Mouse (Mus musculus): ENCODE data around the gene Tgif2. TPM values are rescaled to one million over a fixed set of nuclear protein-coding genes. Genes with fewer than 3 reads are reported as not detected.
"Not testable (repeated sequence)": the region's sequence is repeated elsewhere in the genome, so short reads cannot be mapped to it uniquely, and the experiment has no call there.

Tgif2 gene
- polyA plus RNA-seq, 1 experiment from 2014 or later: 48.0 TPM

DNA sequence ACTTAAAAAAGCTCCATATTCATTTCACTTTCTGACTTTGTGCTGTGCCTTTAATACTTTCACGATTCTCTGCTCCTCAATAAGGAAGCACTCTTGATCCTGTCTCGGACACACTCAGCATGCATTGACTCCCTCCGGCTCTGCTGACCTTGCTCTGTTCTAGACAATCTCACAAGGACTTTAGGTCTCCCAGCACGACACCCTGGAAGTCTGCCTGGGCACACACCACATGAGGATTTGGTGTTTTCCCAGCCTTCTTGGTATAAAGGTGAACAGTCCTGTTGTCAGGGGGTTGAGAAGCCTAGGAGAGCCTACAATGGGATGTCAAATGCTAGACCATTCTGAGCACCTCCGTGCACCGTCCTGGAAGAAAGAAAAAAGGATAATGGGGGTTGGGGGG lies 53.0 kb downstream of the Tgif2 start:
- no peak overlapping the region for H3K4me2 ChIP-seq (ENCODE audit: low read length)
- DNase-seq (ENCODE audit: low spot score) (no peak), ATAC-seq (no peak)
- H3K27me3 ChIP-seq (replicated peaks; ENCODE audit: control insufficient read depth, insufficient read depth, low read length): no peaks in the 10 kb centered on the region
- H3K4me3 ChIP-seq (ENCODE audit: low read depth, low read length): no peak overlapping the region
- no peaks in the 10 kb centered on the region for H3K9me3 ChIP-seq (replicated peaks; ENCODE audit: control insufficient read depth, low read length)
- H3K9ac ChIP-seq (ENCODE audit: low read length): no peak overlapping the region
- 74% methylated on average over 6 of the region's 6 CpGs for WGBS
- no peak overlapping the region for H3K27ac ChIP-seq (ENCODE audit: low read depth, low read length)
- H3K4me1 ChIP-seq (ENCODE audit: control insufficient read depth, insufficient read depth, low read length): no peaks in the 10 kb centered on the region
- H3K36me3 ChIP-seq (ENCODE audit: control insufficient read depth, insufficient read depth, low read length): no peaks in the 10 kb centered on the region

DNA sequence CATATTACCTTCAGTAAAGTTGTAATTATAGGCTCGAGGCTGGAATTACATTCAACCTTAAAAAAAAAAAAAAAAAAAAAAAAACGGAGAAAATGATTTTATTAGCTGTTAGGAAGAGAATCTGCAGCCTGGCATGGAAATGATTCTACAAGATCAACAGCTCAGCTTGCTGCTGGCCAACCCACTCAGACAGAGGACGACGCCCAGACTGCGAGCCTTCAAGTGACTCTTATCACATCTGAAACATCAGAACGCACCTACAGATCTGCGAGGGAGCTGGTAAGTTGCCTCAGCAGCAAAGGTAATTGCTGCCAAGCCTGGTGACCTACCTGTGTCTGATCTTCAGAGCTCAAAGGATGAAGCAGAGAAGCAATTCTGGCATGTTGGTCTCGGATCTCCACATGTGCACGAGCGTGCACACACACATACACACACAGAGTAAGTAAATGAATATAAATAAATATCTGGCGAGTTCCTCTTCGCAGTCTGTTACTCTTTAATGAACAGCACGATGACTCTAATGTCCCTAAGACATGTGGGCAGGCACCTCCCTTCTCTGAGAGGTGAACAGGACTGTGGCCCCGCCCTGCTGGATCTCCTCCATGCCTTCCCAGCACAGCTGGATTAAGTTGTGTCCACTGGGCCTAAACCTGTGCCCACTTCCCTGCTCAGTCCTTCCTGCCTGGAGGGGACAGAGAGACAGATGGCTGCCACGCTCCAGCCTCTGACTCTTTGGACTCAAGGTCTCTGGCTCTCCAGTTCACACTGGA lies 54.9 kb downstream of the Tgif2 start:
- no peak overlapping the region for H3K9ac ChIP-seq (ENCODE audit: low read length)
- no peak overlapping the region for H3K27ac ChIP-seq (ENCODE audit: low read depth, low read length)
- H3K4me2 ChIP-seq (ENCODE audit: low read length): no peak overlapping the region
- no peaks in the 10 kb centered on the region for H3K4me1 ChIP-seq (ENCODE audit: control insufficient read depth, insufficient read depth, low read length)
- ATAC-seq (no peak), DNase-seq (ENCODE audit: low spot score) (no peak)
- WGBS: 89% methylated on average over 15 of the region's 15 CpGs
- no peak overlapping the region for H3K4me3 ChIP-seq (ENCODE audit: low read depth, low read length)
- H3K36me3 ChIP-seq (ENCODE audit: control insufficient read depth, insufficient read depth, low read length): no peaks in the 10 kb centered on the region
- no peaks in the 10 kb centered on the region for H3K27me3 ChIP-seq (replicated peaks; ENCODE audit: control insufficient read depth, insufficient read depth, low read length)
- no peaks in the 10 kb centered on the region for H3K9me3 ChIP-seq (replicated peaks; ENCODE audit: control insufficient read depth, low read length)

DNA sequence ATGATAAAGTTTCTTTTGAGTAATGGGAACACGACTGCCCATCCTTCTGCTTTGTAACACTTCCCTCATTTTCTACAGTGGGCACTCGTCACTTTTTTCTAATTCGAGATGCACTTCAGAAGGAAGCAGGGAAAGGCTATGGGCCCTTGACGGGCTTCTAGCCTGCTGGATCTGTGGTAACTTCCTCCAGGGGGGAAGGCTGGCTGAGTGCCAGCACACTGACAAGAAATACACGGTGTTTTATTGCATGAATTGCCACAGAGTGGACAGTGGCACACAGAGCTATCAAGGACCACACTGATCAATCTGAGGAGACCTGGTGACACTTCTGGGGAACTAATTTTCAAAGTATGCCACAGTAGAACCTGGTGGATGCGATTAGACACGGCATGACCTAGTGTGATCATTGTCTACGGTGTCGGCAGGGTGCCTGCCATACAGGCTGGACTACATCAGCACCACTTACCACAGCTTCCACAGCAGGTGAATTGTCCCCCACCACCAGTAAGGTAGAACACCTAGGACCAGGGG lies 56.6 kb downstream of the Tgif2 start:
- no peaks in the 10 kb centered on the region for H3K27me3 ChIP-seq (replicated peaks; ENCODE audit: control insufficient read depth, insufficient read depth, low read length)
- H3K9ac ChIP-seq (ENCODE audit: low read length): no peak overlapping the region
- no peaks in the 10 kb centered on the region for H3K36me3 ChIP-seq (ENCODE audit: control insufficient read depth, insufficient read depth, low read length)
- H3K4me1 ChIP-seq (ENCODE audit: control insufficient read depth, insufficient read depth, low read length): no peaks in the 10 kb centered on the region
- no peak overlapping the region for H3K4me2 ChIP-seq (ENCODE audit: low read length)
- no peak for ATAC-seq
- no peak for DNase-seq (ENCODE audit: low spot score)
- H3K9me3 ChIP-seq (replicated peaks; ENCODE audit: control insufficient read depth, low read length): no peaks in the 10 kb centered on the region
- WGBS: 74% methylated on average over 9 of the region's 9 CpGs
- no peak overlapping the region for H3K4me3 ChIP-seq (ENCODE audit: low read depth, low read length)
- no peak overlapping the region for H3K27ac ChIP-seq (ENCODE audit: low read depth, low read length)

DNA sequence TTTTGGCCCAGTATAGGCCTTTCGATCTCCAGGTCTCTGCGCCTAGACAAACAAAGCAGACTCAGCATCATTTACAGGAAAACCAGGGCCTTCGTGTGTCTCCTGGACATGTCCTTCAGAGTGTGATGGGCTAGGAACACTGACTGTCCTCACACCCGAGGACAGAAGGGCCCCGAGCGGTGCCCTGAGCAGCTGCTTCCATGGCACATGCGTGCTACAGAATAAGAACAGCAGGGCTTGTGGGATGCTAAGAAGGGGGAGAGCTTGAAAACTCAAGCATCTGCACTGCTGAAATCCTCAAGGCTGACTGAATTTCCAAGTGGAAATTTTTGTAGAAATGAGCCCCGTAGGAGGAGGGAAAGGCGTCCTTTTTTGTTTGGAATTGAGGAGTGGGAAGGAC lies 57.2 kb downstream of the Tgif2 start:
- H3K9me3 ChIP-seq (replicated peaks; ENCODE audit: control insufficient read depth, low read length): no peaks in the 10 kb centered on the region
- ATAC-seq (no peak), DNase-seq (ENCODE audit: low spot score) (no peak)
- WGBS: 84% methylated on average over 9 of the region's 9 CpGs
- no peak overlapping the region for H3K9ac ChIP-seq (ENCODE audit: low read length)
- H3K27me3 ChIP-seq (replicated peaks; ENCODE audit: control insufficient read depth, insufficient read depth, low read length): no peaks in the 10 kb centered on the region
- no peak overlapping the region for H3K4me2 ChIP-seq (ENCODE audit: low read length)
- H3K27ac ChIP-seq (ENCODE audit: low read depth, low read length): no peak overlapping the region
- no peak overlapping the region for H3K4me3 ChIP-seq (ENCODE audit: low read depth, low read length)
- no peaks in the 10 kb centered on the region for H3K4me1 ChIP-seq (ENCODE audit: control insufficient read depth, insufficient read depth, low read length)
- H3K36me3 ChIP-seq (ENCODE audit: control insufficient read depth, insufficient read depth, low read length): no peaks in the 10 kb centered on the region

DNA sequence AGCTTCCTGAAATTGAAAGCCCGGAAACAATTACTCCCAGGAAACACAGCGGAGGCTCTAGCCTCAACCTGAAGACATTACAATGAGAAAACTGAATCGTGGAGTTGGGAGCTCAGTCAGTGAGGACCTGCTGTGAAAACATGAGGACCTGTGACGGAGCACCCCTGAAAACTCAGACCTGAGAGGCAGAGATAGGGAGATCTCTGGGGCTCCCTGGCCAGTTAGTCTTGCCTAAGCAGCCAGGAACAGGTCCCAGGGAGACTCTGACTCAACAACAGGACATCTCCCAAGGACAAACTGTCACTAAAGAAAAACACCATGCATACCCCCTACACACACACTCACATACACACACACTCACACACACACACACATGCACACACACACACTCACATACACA lies 58.6 kb downstream of the Tgif2 start:
- Histone ChIP-seq H3K4me3 (ENCODE audit: low read depth, low read length) (no peak overlapping the region), H3K27me3 (replicated peaks; ENCODE audit: control insufficient read depth, insufficient read depth, low read length) (no peaks in the 10 kb centered on the region), H3K36me3 (ENCODE audit: control insufficient read depth, insufficient read depth, low read length) (no peaks in the 10 kb centered on the region), H3K9me3 (replicated peaks; ENCODE audit: control insufficient read depth, low read length) (no peaks in the 10 kb centered on the region), H3K4me1 (ENCODE audit: control insufficient read depth, insufficient read depth, low read length) (no peaks in the 10 kb centered on the region), H3K9ac (ENCODE audit: low read length) (no peak overlapping the region), H3K27ac (ENCODE audit: low read depth, low read length) (no peak overlapping the region), H3K4me2 (ENCODE audit: low read length) (no peak overlapping the region)
- WGBS: 73% methylated on average over 4 of the region's 4 CpGs
- no peak for DNase-seq (ENCODE audit: low spot score)
- ATAC-seq: no peak

DNA sequence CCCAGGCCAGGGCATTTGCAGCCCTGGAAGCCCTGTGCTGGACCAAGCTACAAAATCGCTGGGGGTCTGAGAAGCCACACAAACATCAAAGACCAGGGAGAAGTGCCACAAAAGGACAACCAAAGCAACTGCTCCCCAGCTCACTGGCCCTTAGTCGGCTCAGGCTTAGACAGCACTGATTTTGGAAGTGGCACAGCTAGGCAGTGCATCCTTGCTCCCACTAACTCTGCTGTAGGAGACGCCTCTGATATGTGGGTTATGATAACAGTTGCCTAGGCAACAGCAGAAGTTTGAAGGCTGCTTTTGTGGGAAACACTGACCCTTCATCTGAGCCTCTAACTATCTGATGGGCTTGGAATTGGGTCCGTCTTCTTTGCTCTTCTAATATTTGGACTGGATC lies 59.4 kb downstream of the Tgif2 start:
- ATAC-seq (no peak), DNase-seq (ENCODE audit: low spot score) (no peak)
- H3K36me3 ChIP-seq (ENCODE audit: control insufficient read depth, insufficient read depth, low read length): no peaks in the 10 kb centered on the region
- no peak overlapping the region for H3K9ac ChIP-seq (ENCODE audit: low read length)
- H3K4me1 ChIP-seq (ENCODE audit: control insufficient read depth, insufficient read depth, low read length): no peaks in the 10 kb centered on the region
- H3K9me3 ChIP-seq (replicated peaks; ENCODE audit: control insufficient read depth, low read length): no peaks in the 10 kb centered on the region
- H3K27me3 ChIP-seq (replicated peaks; ENCODE audit: control insufficient read depth, insufficient read depth, low read length): no peaks in the 10 kb centered on the region
- no peak overlapping the region for H3K4me3 ChIP-seq (ENCODE audit: low read depth, low read length)
- no peak overlapping the region for H3K27ac ChIP-seq (ENCODE audit: low read depth, low read length)
- WGBS: 88% methylated on average over 4 of the region's 4 CpGs
- no peak overlapping the region for H3K4me2 ChIP-seq (ENCODE audit: low read length)

DNA sequence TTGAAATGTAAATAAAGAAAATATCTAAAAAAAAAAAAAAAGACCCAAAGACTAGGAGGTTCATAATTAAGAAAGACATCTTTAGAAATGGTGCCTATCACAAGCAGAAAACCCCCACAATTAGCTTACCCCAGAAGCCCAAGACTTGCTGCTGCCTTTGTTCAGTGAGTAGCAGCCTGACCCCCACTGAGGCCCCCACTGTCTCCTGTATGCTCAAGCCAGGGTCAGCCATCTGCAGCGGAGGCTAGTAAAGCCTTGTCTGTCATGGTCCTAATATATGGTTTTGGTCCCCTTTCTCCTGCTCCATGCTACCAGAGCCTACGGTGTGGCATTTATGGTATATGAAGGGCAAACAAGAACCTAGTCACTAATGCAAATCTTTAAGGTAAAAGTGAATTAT lies 61.5 kb downstream of the Tgif2 start:
- no peak overlapping the region for H3K9ac ChIP-seq (ENCODE audit: low read length)

DNA sequence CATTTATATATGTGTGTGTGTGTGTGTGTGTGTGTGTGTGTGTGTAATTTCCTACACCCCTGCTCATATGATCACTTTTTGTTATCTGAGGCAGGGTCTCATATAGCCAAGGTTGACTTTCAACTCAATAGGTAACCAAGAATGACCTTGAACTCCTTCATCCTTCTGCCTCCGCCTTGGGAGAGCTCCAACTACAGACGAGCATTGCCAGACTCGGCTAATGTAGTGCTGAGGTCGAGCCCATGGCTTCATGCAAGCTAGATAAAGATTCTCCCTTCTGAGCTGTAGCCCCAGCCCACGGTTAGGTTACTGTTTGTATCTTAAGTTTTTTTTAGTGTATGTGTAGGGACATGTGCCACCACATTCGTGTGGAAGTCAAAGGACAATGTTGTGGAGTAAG lies 62.1 kb downstream of the Tgif2 start:
- ATAC-seq (no peak), DNase-seq (ENCODE audit: low spot score) (no peak)
- Histone ChIP-seq H3K27ac (ENCODE audit: low read depth, low read length) (no peak overlapping the region), H3K9me3 (replicated peaks; ENCODE audit: control insufficient read depth, low read length) (no peaks in the 10 kb centered on the region), H3K4me2 (ENCODE audit: low read length) (no peak overlapping the region), H3K4me1 (ENCODE audit: control insufficient read depth, insufficient read depth, low read length) (no peaks in the 10 kb centered on the region), H3K4me3 (ENCODE audit: low read depth, low read length) (no peak overlapping the region), H3K36me3 (ENCODE audit: control insufficient read depth, insufficient read depth, low read length) (no peaks in the 10 kb centered on the region), H3K9ac (ENCODE audit: low read length) (no peak overlapping the region), H3K27me3 (replicated peaks; ENCODE audit: control insufficient read depth, insufficient read depth, low read length) (no peaks in the 10 kb centered on the region)
- 86% methylated on average over 6 of the region's 6 CpGs for WGBS

More for the DNA sequence above, 61.5 kb downstream of the Tgif2 start:
- Histone ChIP-seq H3K27ac (ENCODE audit: low read depth, low read length) (no peak overlapping the region), H3K27me3 (replicated peaks; ENCODE audit: control insufficient read depth, insufficient read depth, low read length) (no peaks in the 10 kb centered on the region), H3K4me2 (ENCODE audit: low read length) (no peak overlapping the region), H3K4me3 (ENCODE audit: low read depth, low read length) (no peak overlapping the region), H3K9me3 (replicated peaks; ENCODE audit: control insufficient read depth, low read length) (no peaks in the 10 kb centered on the region), H3K36me3 (ENCODE audit: control insufficient read depth, insufficient read depth, low read length) (no peaks in the 10 kb centered on the region), H3K4me1 (ENCODE audit: control insufficient read depth, insufficient read depth, low read length) (no peaks in the 10 kb centered on the region)
- WGBS: 79% methylated on average over 2 of the region's 2 CpGs
- no peak for ATAC-seq
- no peak for DNase-seq (ENCODE audit: low spot score)

DNA sequence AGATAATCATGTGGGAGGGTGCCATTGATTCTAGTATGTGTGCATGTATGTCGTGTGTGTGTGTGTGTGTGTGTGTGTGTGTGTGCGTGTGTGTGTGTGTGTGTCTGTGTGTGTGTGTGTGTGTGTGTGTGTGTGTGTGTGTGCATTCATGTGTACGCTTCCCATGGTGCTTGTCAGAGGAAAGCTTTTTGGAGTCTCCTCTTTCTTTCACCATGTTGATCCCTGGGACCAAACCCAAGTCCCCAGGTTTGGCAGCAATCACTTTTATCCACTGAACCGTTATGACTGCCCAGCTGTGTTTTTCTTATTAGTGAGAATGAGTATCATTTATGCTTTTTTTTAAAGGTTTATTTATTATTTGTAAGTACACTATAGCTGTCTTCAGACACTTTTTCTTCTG lies 62.6 kb downstream of the Tgif2 start:
- not testable (repeated sequence) for H3K9ac ChIP-seq (ENCODE audit: low read length); DNase-seq (ENCODE audit: low spot score); H3K36me3 ChIP-seq (ENCODE audit: control insufficient read depth, insufficient read depth, low read length); ATAC-seq; H3K4me2 ChIP-seq (ENCODE audit: low read length); H3K9me3 ChIP-seq (replicated peaks; ENCODE audit: control insufficient read depth, low read length); H3K4me3 ChIP-seq (ENCODE audit: low read depth, low read length); H3K27ac ChIP-seq (ENCODE audit: low read depth, low read length); H3K4me1 ChIP-seq (ENCODE audit: control insufficient read depth, insufficient read depth, low read length); H3K27me3 ChIP-seq (replicated peaks; ENCODE audit: control insufficient read depth, insufficient read depth, low read length)
- 73% methylated on average over 4 of the region's 4 CpGs for WGBS

All from forebrain, embryonic 14.5 days (tissue).